In genomic region chr1:78724458-78725190, GRCm38 (mm10) we compare ENCODE assay signal across 8 mouse cellular contexts.
DNase-seq lines count a peak whose midpoint lies in the region; ATAC-seq and TF ChIP-seq lines count a peak whose summit lies in the region.

No protein-coding gene starts in this region.

- H3K36me3 ChIP-seq in embryonic facial prominence, embryonic 10.5 days (replicated peaks), result no peaks in the 10 kb centered on the region
- no peaks in the 10 kb centered on the region for H3K36me3 ChIP-seq in kidney, embryonic 16.5 days (ENCODE audit: insufficient read depth, low read length)
- H3K36me3 ChIP-seq in liver, embryonic 11.5 days (ENCODE audit: control insufficient read depth, insufficient read depth, low read length), result no peaks in the 10 kb centered on the region
- H3K36me3 ChIP-seq in neural tube, embryonic 11.5 days (ENCODE audit: control insufficient read depth, insufficient read depth, low read length), result no peaks in the 10 kb centered on the region
- H3K36me3 ChIP-seq in stomach, postnatal 0 days (ENCODE audit: control insufficient read depth, insufficient read depth, low read length), result no peaks in the 10 kb centered on the region

- H3K27me3 ChIP-seq in embryonic facial prominence, embryonic 10.5 days (replicated peaks; ENCODE audit: low read depth, poor library complexity, severe bottlenecking), result no peaks in the 10 kb centered on the region
- no peaks in the 10 kb centered on the region for H3K27me3 ChIP-seq in kidney, embryonic 16.5 days (ENCODE audit: insufficient read depth, low read length)
- H3K27me3 ChIP-seq in liver, embryonic 11.5 days (replicated peaks; ENCODE audit: control insufficient read depth, insufficient read depth, low read length), result no peaks in the 10 kb centered on the region
- no peaks in the 10 kb centered on the region for H3K27me3 ChIP-seq in neural tube, embryonic 11.5 days (ENCODE audit: control insufficient read depth, insufficient read depth, low read length)
- H3K27me3 ChIP-seq in stomach, postnatal 0 days (ENCODE audit: control insufficient read depth, insufficient read depth, low read length), result no peaks in the 10 kb centered on the region

- no peak overlapping the region for H3K4me3 ChIP-seq in embryonic facial prominence, embryonic 10.5 days
- H3K4me3 ChIP-seq in kidney, embryonic 16.5 days (ENCODE audit: low read length), result no peak overlapping the region
- no peak overlapping the region for H3K4me3 ChIP-seq in liver, embryonic 11.5 days (ENCODE audit: low read depth, low read length)
- no peak overlapping the region for H3K4me3 ChIP-seq in neural tube, embryonic 11.5 days (ENCODE audit: low read depth, low read length)
- no peak overlapping the region for H3K4me3 ChIP-seq in stomach, postnatal 0 days (ENCODE audit: low read depth, low read length)

- peak; percentile 81; the same call in 1 of the 2 replicates for ATAC-seq in kidney, embryonic 16.5 days (ENCODE audit: low FRiP score, low TSS enrichment)
- no peak for ATAC-seq in liver, embryonic 11.5 days (replicated peaks; ENCODE audit: low FRiP score)
- ATAC-seq in neural tube, embryonic 11.5 days (ENCODE audit: insufficient read depth, low FRiP score, low TSS enrichment), result peak; percentile 66
- ATAC-seq in stomach, postnatal 0 days (ENCODE audit: low FRiP score, low TSS enrichment), result peak; percentile 57; the same call in 1 of the 2 replicates

- TF ChIP-seq EP300 in stomach, postnatal 0 days (optimal IDR thresholded peaks at IDR 0.05), result no peak

- TF ChIP-seq CTCF in stomach, postnatal 0 days (IDR thresholded peaks at IDR 0.05; ENCODE audit: low read depth), result peak; percentile 97

- H3K9ac ChIP-seq in kidney, embryonic 16.5 days (replicated peaks; ENCODE audit: low read length), result no peak overlapping the region
- no peak overlapping the region for H3K9ac ChIP-seq in liver, embryonic 11.5 days (ENCODE audit: low read depth, low read length)
- H3K9ac ChIP-seq in neural tube, embryonic 11.5 days (ENCODE audit: low read length), result no peak overlapping the region
- no peak overlapping the region for H3K9ac ChIP-seq in stomach, postnatal 0 days (ENCODE audit: low read length)

- H3K4me1 ChIP-seq in embryonic facial prominence, embryonic 10.5 days, result peaks cover 10% of the 10 kb centered on the region; the same call in 1 of the 2 replicates
- H3K4me1 ChIP-seq in kidney, embryonic 16.5 days (ENCODE audit: insufficient read depth, low read length), result peaks cover 15% of the 10 kb centered on the region
- no peaks in the 10 kb centered on the region for H3K4me1 ChIP-seq in liver, embryonic 11.5 days (replicated peaks; ENCODE audit: control insufficient read depth, insufficient read depth, low read length)
- no peaks in the 10 kb centered on the region for H3K4me1 ChIP-seq in neural tube, embryonic 11.5 days (ENCODE audit: control insufficient read depth, insufficient read depth, low read length)
- no peaks in the 10 kb centered on the region for H3K4me1 ChIP-seq in stomach, postnatal 0 days (replicated peaks; ENCODE audit: control insufficient read depth, insufficient read depth)

- H3K9me3 ChIP-seq in embryonic facial prominence, embryonic 10.5 days, result no peaks in the 10 kb centered on the region
- 0 out of 2 replicates have a peak, but pooled peaks cover 3% of the 10 kb centered on the region for H3K9me3 ChIP-seq in kidney, embryonic 16.5 days (ENCODE audit: low read length)
- H3K9me3 ChIP-seq in liver, embryonic 11.5 days (ENCODE audit: control insufficient read depth, low read length), result no peaks in the 10 kb centered on the region
- H3K9me3 ChIP-seq in neural tube, embryonic 11.5 days (ENCODE audit: control insufficient read depth, low read length), result no peaks in the 10 kb centered on the region
- H3K9me3 ChIP-seq in stomach, postnatal 0 days (ENCODE audit: control insufficient read depth, low read length), result no peaks in the 10 kb centered on the region

- DNase-seq in A20 (ENCODE audit: low read depth, low spot score), result peak; percentile 91
- DNase-seq in adrenal gland, postnatal 10 days, result peak; percentile 89
- peak; percentile 81 for DNase-seq in embryonic facial prominence, embryonic 10.5 days (ENCODE audit: low spot score)
- DNase-seq in heart, adult 9 months (ENCODE audit: low spot score in 2 of 2), result peak; percentile 58 to 77
- peak; percentile 61 for DNase-seq in liver, embryonic 11.5 days (ENCODE audit: low spot score)
- DNase-seq in neural tube, embryonic 11.5 days (ENCODE audit: low spot score), result peak; percentile 80
- DNase-seq in stomach, postnatal 0 days (ENCODE audit: low spot score), result peak; percentile 79

- no peak overlapping the region for H3K4me2 ChIP-seq in kidney, embryonic 16.5 days (replicated peaks; ENCODE audit: low read depth, low read length)
- H3K4me2 ChIP-seq in liver, embryonic 11.5 days, result no peak overlapping the region
- no peak overlapping the region for H3K4me2 ChIP-seq in neural tube, embryonic 11.5 days (ENCODE audit: low read depth)
- H3K4me2 ChIP-seq in stomach, postnatal 0 days (replicated peaks; ENCODE audit: low read depth), result no peak overlapping the region

- H3K27ac ChIP-seq in embryonic facial prominence, embryonic 10.5 days (replicated peaks), result no peak overlapping the region
- no peak overlapping the region for H3K27ac ChIP-seq in kidney, embryonic 16.5 days (ENCODE audit: low read length)
- H3K27ac ChIP-seq in liver, embryonic 11.5 days (ENCODE audit: low read depth, low read length), result no peak overlapping the region
- no peak overlapping the region for H3K27ac ChIP-seq in neural tube, embryonic 11.5 days (ENCODE audit: low read depth, low read length)
- no peak overlapping the region for H3K27ac ChIP-seq in stomach, postnatal 0 days (replicated peaks)

- WGBS in embryonic facial prominence, embryonic 10.5 days, result 19% methylated on average over 17 of the region's 17 CpGs
- 12% methylated on average over 17 of the region's 17 CpGs for WGBS in kidney, embryonic 16.5 days
- WGBS in liver, embryonic 11.5 days, result 17% methylated on average over 17 of the region's 17 CpGs
- WGBS in neural tube, embryonic 11.5 days, result 18% methylated on average over 17 of the region's 17 CpGs
- WGBS in stomach, postnatal 0 days, result 10% methylated on average over 17 of the region's 17 CpGs
